Mouse (Mus musculus) subcutaneous adipose tissue, adult 2 months (tissue): Measurements from ENCODE around the gene Golga3. TPM values are rescaled to one million over a fixed set of nuclear protein-coding genes. Genes with fewer than 3 reads are reported as not detected.

Source experiments
- polyA plus RNA-seq: library from polyadenylated mRNA; depleted of rRNA; stranded (reverse); fragments of >200 nt; gene quantifications from 2 replicates; pipeline ENCODE4 v1.2.3, GENCODE M21; 2012; ENCODE audit warnings: low replicate concordance; rRNA removed

The Golga3 gene
- 11.2 and 13.7 TPM in 2 replicates for polyA plus RNA-seq

GRCm38 (mm10) chr5:110176362-110177020 lies at the start of gene Golga3:
Golga3 (plus strand) TSS chr5:110176701.

GRCm38 (mm10) chr5:110135293-110136086 lies 41.0 kb upstream of the Golga3 start, which contains the start of gene Chfr:
Chfr (plus strand) TSS chr5:110135842.

GRCm38 (mm10) chr5:110230780-110231461 lies 54.4 kb downstream of the Golga3 start, which contains the start of gene Ankle2:
Ankle2 (plus strand) TSS chr5:110231004.

GRCm38 (mm10) chr5:110269141-110270101 lies 92.9 kb downstream of the Golga3 start, which contains the start of gene Pgam5:
Pgam5 (minus strand) TSS chr5:110269913.

Other genes with a start within 250 kb of the Golga3 start
- gene Zfp932, start 180.2 kb upstream of the Golga3 start, polyA plus RNA-seq, result 4.8 and 9.3 TPM in 2 replicates
- 0.23 and 0.86 TPM in 2 replicates for gene Gm17655, start 104.2 kb upstream of the Golga3 start, polyA plus RNA-seq
- 0.21 and 0.27 TPM in 2 replicates for gene Gm35315, start 82.3 kb upstream of the Golga3 start, polyA plus RNA-seq
- gene Plcxd1, start 76.7 kb upstream of the Golga3 start, polyA plus RNA-seq, result 0.07 and 0.40 TPM in 2 replicates
- gene Gtpbp6, start 68.5 kb upstream of the Golga3 start, polyA plus RNA-seq, result 70.9 and 137 TPM in 2 replicates
- gene Zfp605, start 66.6 kb upstream of the Golga3 start, polyA plus RNA-seq, result 0.92 and 1.3 TPM in 2 replicates
- gene Chfr, start 40.9 kb upstream of the Golga3 start, polyA plus RNA-seq, result 28.4 and 39.8 TPM in 2 replicates
- gene Ankle2, start 54.3 kb downstream of the Golga3 start, polyA plus RNA-seq, result 10.1 and 16.1 TPM in 2 replicates
- 24.5 and 35.1 TPM in 2 replicates for gene Pgam5, start 93.2 kb downstream of the Golga3 start, polyA plus RNA-seq
- gene Pxmp2, start 109.5 kb downstream of the Golga3 start, polyA plus RNA-seq, result 19.6 and 48.8 TPM in 2 replicates
- gene Pole, start 109.6 kb downstream of the Golga3 start, polyA plus RNA-seq, result 3.6 and 11.5 TPM in 2 replicates
- gene P2rx2, start 166.5 kb downstream of the Golga3 start, polyA plus RNA-seq, result 0.46 and 4.0 TPM in 2 replicates
- 0.18 TPM in 1 of 2 replicates, not detected in the other for gene Lrcol1, start 168.0 kb downstream of the Golga3 start, polyA plus RNA-seq